Mouse (Mus musculus): Measurements from ENCODE around the gene Tmed4. TPM values are rescaled to one million over a fixed set of nuclear protein-coding genes. Genes with fewer than 3 reads are reported as not detected.

Gene Tmed4
- 51.0 TPM for polyA plus RNA-seq (2017; shearing (Covaris generic))

DNA sequence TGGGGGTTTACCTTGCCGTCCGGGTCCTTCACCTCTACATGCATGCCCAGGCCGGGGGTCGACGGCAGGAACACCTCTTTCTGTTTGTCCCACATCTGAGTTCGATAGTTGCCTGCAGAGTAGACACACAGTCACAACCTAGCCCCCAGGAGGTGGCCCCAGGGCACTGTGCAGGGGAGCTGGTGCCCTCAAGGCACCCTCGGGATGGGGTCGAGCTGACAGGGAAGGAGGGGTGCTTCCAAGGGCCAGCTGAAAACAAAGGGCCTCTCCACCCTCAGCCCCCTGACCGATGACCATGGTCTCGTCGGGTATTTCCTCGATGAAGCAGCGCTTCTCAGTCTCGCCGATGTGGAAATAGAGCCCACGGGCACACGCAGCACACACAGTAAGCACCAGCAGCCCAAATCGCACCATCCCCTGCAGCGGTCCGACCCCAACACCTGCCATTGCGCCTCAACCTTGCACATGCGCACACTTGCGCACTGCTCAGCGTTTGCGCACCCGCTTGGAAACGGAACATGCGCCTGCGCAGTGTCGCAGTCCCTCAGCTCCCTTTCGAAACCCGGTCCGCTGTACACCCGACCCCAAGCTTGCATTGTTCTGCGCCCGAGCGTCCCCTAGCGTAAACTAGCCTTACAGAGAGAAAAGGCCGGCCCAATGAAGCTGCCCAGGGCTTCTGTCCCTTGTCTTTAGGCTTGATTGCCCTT lies at the start of gene Tmed4:
Gene Tmed4, minus strand, starts transcription at position 484 of the 707 bp plus-strand sequence.

DNA sequence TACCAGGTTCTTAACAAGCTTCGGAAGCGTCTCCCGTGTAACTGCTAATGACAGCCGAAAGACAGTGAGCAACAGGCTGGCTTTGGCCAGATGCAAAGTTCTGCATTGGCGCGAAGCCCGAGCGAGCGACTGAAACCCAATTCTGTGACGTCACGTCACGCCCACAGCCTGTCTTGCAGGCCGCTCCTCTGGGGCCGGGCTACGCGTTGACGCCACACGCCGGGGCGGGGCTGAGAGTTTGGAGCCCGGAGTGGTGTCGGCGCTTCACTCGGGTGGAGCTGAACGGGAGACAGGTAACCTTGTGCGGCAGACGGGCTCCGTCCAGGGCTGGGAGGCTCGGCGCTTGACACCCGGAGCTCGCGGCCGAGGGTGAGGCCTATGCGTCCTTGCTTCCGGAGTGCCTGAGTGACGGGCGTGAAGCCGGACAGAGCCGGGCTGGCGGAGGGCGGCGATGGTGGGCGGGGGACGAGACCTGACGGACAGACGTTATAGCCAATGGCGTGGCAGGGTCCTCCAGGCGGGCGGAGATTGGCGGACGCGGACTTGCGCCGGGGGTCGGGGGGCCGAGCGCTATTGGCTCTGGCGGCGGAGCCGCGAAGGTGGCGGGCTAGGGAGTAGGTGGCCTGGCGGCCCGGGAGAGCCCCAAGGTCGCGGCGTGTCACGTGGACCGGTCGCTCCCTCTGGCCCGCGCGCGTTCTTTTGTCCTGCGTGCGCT lies 16.9 kb upstream of the Tmed4 start, which contains the start of gene Ogdh:
Gene Ogdh, plus strand, starts transcription at position 233 of the 715 bp plus-strand sequence.

DNA sequence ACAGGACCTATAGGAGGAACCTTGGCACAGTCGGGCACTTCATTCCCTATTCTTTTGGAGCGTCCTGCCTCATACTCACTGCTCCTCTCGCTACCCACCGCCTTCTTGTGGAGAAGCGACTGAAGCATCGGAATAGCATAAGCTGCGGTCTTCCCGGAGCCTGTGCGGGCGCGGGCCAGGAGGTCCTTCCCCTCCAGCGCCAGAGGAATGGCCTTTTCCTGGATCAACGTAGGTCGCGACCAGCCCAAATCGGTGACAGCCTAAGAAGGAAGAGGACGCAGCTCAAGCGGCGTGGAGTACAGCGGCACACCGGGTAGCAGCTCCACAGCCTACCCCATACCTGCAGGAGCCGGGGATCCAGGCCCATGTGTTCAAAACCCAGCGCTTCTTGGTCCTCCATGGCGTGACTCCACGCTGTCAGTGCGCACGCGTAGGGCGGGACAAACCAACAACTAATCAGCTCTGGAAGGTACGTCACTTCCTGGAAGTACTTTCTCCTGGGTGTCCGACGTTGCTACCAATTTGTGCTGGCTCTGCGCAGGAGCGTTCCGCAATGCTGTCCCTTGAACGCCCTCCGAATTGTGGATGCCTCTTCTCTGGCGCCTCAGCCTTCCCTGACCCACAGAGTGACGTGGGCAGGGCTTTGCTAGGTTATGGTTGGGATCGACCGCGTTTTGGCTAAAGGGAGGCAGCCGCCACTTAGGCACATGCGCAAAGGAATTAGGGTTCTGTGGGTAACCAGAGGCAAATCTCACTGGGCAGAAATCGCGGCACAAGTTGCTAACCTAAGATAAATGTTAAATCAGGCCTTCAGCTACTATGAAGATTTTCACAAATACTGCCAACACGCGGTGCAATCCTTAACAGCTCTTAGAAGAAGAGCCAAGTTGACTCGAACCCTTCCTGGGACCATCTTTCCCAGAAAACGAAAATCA lies 7.1 kb downstream of the Tmed4 start, which contains the start of gene Ddx56:
Gene Ddx56, minus strand, starts transcription at position 453 of the 935 bp plus-strand sequence.

DNA sequence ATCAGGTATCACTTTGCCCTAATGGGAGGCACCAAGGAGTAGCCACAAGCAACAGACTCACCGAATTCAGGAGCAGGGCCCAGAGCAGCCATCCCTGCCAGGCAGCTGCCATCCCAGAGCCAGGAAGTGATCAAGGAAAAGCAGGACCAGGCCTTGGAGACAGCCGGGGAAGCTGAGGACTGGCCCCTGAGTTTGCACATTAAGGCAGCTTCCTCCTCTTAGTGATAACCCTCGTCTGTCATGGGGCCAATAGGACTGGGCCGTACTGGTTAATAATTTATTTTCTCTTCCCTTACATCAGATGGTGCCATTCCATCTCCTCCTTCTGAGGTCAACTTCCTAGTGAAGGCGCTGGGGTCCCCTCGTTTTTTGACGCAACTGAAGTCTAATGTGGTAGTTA lies 44.7 kb downstream of the Tmed4 start, which contains the start of gene Npc1l1:
Gene Npc1l1, minus strand, starts transcription at position 132 of the 400 bp plus-strand sequence.

Other genes with a start within 250 kb of the Tmed4 start
- gene Camk2b, start 208.5 kb downstream of the Tmed4 start, polyA plus RNA-seq (2017; shearing (Covaris generic)), result 4.0 TPM
- gene A730071L15Rik, start 74.8 kb downstream of the Tmed4 start, polyA plus RNA-seq (2017; shearing (Covaris generic)), result not detected
- gene Nudcd3, start 74.5 kb downstream of the Tmed4 start, polyA plus RNA-seq (2017; shearing (Covaris generic)), result 51.0 TPM
- 0.07 TPM for gene Npc1l1, start 44.7 kb downstream of the Tmed4 start, polyA plus RNA-seq (2017; shearing (Covaris generic))
- 76.8 TPM for gene Ddx56, start 7.1 kb downstream of the Tmed4 start, polyA plus RNA-seq (2017; shearing (Covaris generic))
- 227 TPM for gene Ogdh, start 16.8 kb upstream of the Tmed4 start, polyA plus RNA-seq (2017; shearing (Covaris generic))
- 59.2 TPM for gene Zmiz2, start 114.2 kb upstream of the Tmed4 start, polyA plus RNA-seq (2017; shearing (Covaris generic))
- gene Ppia, start 140.6 kb upstream of the Tmed4 start, polyA plus RNA-seq (2017; shearing (Covaris generic)), result 4,323 TPM
- gene H2afv, start 169.6 kb upstream of the Tmed4 start, polyA plus RNA-seq (2017; shearing (Covaris generic)), result 194 TPM
- gene Purb, start 201.0 kb upstream of the Tmed4 start, polyA plus RNA-seq (2017; shearing (Covaris generic)), result 28.0 TPM
- 127 TPM for gene Myo1g, start 246.1 kb upstream of the Tmed4 start, polyA plus RNA-seq (2017; shearing (Covaris generic))